Comparison of ENCODE assay signal across 25 mouse cellular contexts in genomic region chr3:146224271-146224670, GRCm38 (mm10). TPM values are rescaled to one million over a fixed set of nuclear protein-coding genes. Genes with fewer than 3 reads are reported as not detected.
DNase-seq lines count a peak whose midpoint lies in the region; ATAC-seq and TF ChIP-seq lines count a peak whose summit lies in the region.
"Had no signal": no experiment of that assay in that cellular context is flagged by ENCODE, and none has a peak within 500 bp of the region (broad histone marks: within the 10 kb centered on the region; RNA-seq: fewer than 3 reads in every experiment).

No protein-coding gene starts in this region.

- no peaks in the 10 kb centered on the region for H3K9me3 ChIP-seq in heart, embryonic 14.5 days (ENCODE audit: control insufficient read depth, low read length)
- no peaks in the 10 kb centered on the region for H3K9me3 ChIP-seq in lung, postnatal 0 days (ENCODE audit: low read length)
- H3K9me3 ChIP-seq in intestine, embryonic 16.5 days (ENCODE audit: control insufficient read depth, low read length): no peaks in the 10 kb centered on the region
- H3K9me3 ChIP-seq: embryonic facial prominence, embryonic 15.5 days; forebrain, embryonic 10.5 days; hindbrain, embryonic 12.5 days; limb, embryonic 10.5 days; liver, embryonic 15.5 days; neural tube, embryonic 15.5 days had no signal

- no peak for ATAC-seq in heart, embryonic 14.5 days (ENCODE audit: insufficient number of reproducible peaks, insufficient read depth, low FRiP score, low read depth)
- ATAC-seq in lung, postnatal 0 days: no peak
- ATAC-seq in intestine, embryonic 16.5 days: peak; percentile 43
- no peak for ATAC-seq in erythroblast, adult 5-6 weeks (replicated peaks; ENCODE audit: low FRiP score, poor library complexity, severe bottlenecking)
- ATAC-seq: CD4-positive, CD25-positive, alpha-beta regulatory T cell, adult 4 months; forebrain, embryonic 16.5 days had no signal

- 0 out of 2 replicates have a peak overlapping the region, but pooled peaks have one; percentile 11 for H3K9ac ChIP-seq in heart, embryonic 14.5 days (ENCODE audit: low read length)
- no peak overlapping the region for H3K9ac ChIP-seq in lung, postnatal 0 days (replicated peaks; ENCODE audit: low read depth)
- no peak overlapping the region for H3K9ac ChIP-seq in intestine, embryonic 16.5 days (ENCODE audit: low read depth, low read length)
- H3K9ac ChIP-seq: embryonic facial prominence, embryonic 15.5 days; hindbrain, embryonic 12.5 days; liver, embryonic 15.5 days; neural tube, embryonic 15.5 days had no signal

- H3K27ac ChIP-seq in heart, embryonic 14.5 days (replicated peaks in 1 of 2; ENCODE audit: control insufficient read depth in 1 of 2, insufficient read depth in 1 of 2, low read depth in 2 of 2, low read length in 2 of 2): no peak overlapping the region; a peak in 1 of 4 replicates
- no peak overlapping the region for H3K27ac ChIP-seq in lung, postnatal 0 days (ENCODE audit: low read length)
- H3K27ac ChIP-seq in intestine, embryonic 16.5 days (ENCODE audit: low read length): no peak overlapping the region; the same call in 1 of the 2 replicates
- H3K27ac ChIP-seq: embryonic facial prominence, embryonic 15.5 days; forebrain, embryonic 10.5 days; hindbrain, embryonic 12.5 days; limb, embryonic 10.5 days; liver, embryonic 15.5 days; macrophage; neural tube, embryonic 15.5 days had no signal

- no peak overlapping the region for H3K4me3 ChIP-seq in heart, embryonic 14.5 days (ENCODE audit: control insufficient read depth in 1 of 2, insufficient read depth in 1 of 2, low read depth in 1 of 2, low read length in 2 of 2)
- H3K4me3 ChIP-seq in lung, postnatal 0 days (ENCODE audit: low read depth, low read length): no peak overlapping the region
- H3K4me3 ChIP-seq in intestine, embryonic 16.5 days (ENCODE audit: low read length): no peak overlapping the region
- H3K4me3 ChIP-seq: embryonic facial prominence, embryonic 15.5 days; forebrain, embryonic 10.5 days; hindbrain, embryonic 12.5 days; limb, embryonic 10.5 days; liver, embryonic 15.5 days; neural tube, embryonic 15.5 days had no signal

- DNase-seq in heart, postnatal 4 days: no peak
- peak; percentile 50 for DNase-seq in lung, postnatal 0 days (ENCODE audit: low spot score)
- no peak for DNase-seq in lung, postnatal 4 days
- peak; percentile 70 to 76 for DNase-seq in kidney, postnatal 25 days
- DNase-seq in layer of hippocampus, postnatal 36 days: no peak
- DNase-seq: adrenal gland, postnatal 14 days; cerebellum, adult 8-10 months; cerebellum, postnatal 36 days; gastrocnemius, postnatal 25 days; heart, postnatal 10 days; liver; right cerebral cortex, adult 18-20 months had no signal

- H3K4me2 ChIP-seq in heart, embryonic 14.5 days (ENCODE audit: low read length): peak overlapping the region; percentile 64
- no peak overlapping the region for H3K4me2 ChIP-seq in lung, postnatal 0 days (replicated peaks; ENCODE audit: low read depth, low read length)
- no peak overlapping the region for H3K4me2 ChIP-seq in intestine, embryonic 16.5 days (ENCODE audit: low read depth, low read length)
- H3K4me2 ChIP-seq: embryonic facial prominence, embryonic 15.5 days; hindbrain, embryonic 12.5 days; liver, embryonic 15.5 days; midbrain, embryonic 11.5 days; neural tube, embryonic 15.5 days had no signal

- WGBS in heart, embryonic 14.5 days: 41% methylated on average over 4 of the region's 4 CpGs
- 52% methylated on average over 4 of the region's 4 CpGs for WGBS in lung, postnatal 0 days
- 57% methylated on average over 4 of the region's 4 CpGs for WGBS in intestine, embryonic 16.5 days

- no peaks in the 10 kb centered on the region for H3K27me3 ChIP-seq in heart, embryonic 14.5 days (ENCODE audit: control insufficient read depth, insufficient read depth, low read length)
- H3K27me3 ChIP-seq in lung, postnatal 0 days (replicated peaks; ENCODE audit: insufficient read depth, low read length): no peaks in the 10 kb centered on the region
- H3K27me3 ChIP-seq in intestine, embryonic 16.5 days (replicated peaks; ENCODE audit: control insufficient read depth, insufficient read depth, low read length): peaks cover 11% of the 10 kb centered on the region; the same call in 1 of the 2 replicates

- peaks cover 10% of the 10 kb centered on the region for H3K36me3 ChIP-seq in heart, embryonic 14.5 days (ENCODE audit: control insufficient read depth, insufficient read depth, low read length)
- no peaks in the 10 kb centered on the region for H3K36me3 ChIP-seq in lung, postnatal 0 days (ENCODE audit: insufficient read depth, low read length)
- no peaks in the 10 kb centered on the region for H3K36me3 ChIP-seq in intestine, embryonic 16.5 days (ENCODE audit: control insufficient read depth, insufficient read depth, low read length)
- H3K36me3 ChIP-seq: embryonic facial prominence, embryonic 15.5 days; forebrain, embryonic 10.5 days; hindbrain, embryonic 12.5 days; limb, embryonic 10.5 days; liver, embryonic 15.5 days; neural tube, embryonic 15.5 days had no signal

- H3K4me1 ChIP-seq in heart, embryonic 14.5 days (ENCODE audit: control insufficient read depth in 2 of 2, insufficient read depth in 2 of 2, low read length in 2 of 2): peaks cover 20 to 47% of the 10 kb centered on the region in 2 experiments
- no peaks in the 10 kb centered on the region; the same call in 1 of the 2 replicates for H3K4me1 ChIP-seq in lung, postnatal 0 days (ENCODE audit: insufficient read depth, low read depth, low read length)
- H3K4me1 ChIP-seq in intestine, embryonic 16.5 days (ENCODE audit: control insufficient read depth, insufficient read depth, low read length): peaks cover 5% of the 10 kb centered on the region
- H3K4me1 ChIP-seq: liver, embryonic 15.5 days had no signal

- no peak for TF ChIP-seq CTCF in lung, postnatal 0 days (IDR thresholded peaks at IDR 0.05)

- no peak for TF ChIP-seq EP300 in lung, postnatal 0 days (IDR thresholded peaks at IDR 0.05)

RNA-seq across cellular contexts. Expression of gene Lpar3, which starts 3.5 kb away (rescaled TPM):
- 46.3 and 51.9 TPM in 2 replicates for polyA plus RNA-seq in heart, embryonic 14.5 days (2014; fragmentation: Nextera tagmentation; extraction: Ambion mirVana)
- 10 to 100 TPM; 10.0 to 12.0 TPM for total RNA-seq in heart, postnatal 4 days (2021)
- 9.5 and 9.8 TPM in 2 replicates for polyA plus RNA-seq in lung, postnatal 0 days (2015; fragmentation: Nextera tagmentation; extraction: Ambion mirVana)
- 2.8 and 3.1 TPM in 2 replicates for polyA plus RNA-seq in intestine, embryonic 16.5 days (2015; fragmentation: Nextera tagmentation; extraction: Ambion mirVana)
- total RNA-seq in erythroblast, adult 5-6 weeks (2015; ENCODE audit: low replicate concordance): not detected in 2 replicates
- not detected in 2 replicates for total RNA-seq in erythroblast, adult 5-6 weeks (2017; ENCODE audit: low replicate concordance)
- under 1 TPM; 0.46 to 0.57 TPM for total RNA-seq in layer of hippocampus, postnatal 36 days (2021)
- polyA plus RNA-seq: CD4-positive, CD25-positive, alpha-beta regulatory T cell, adult 4 months; macrophage had no signal

Comparison
In these comparisons a context has a peak if more than half of its experiments do, and no peak if none do; other contexts are left out.
1. DNase-seq: peak in lung, postnatal 0 days (single experiment) and kidney, postnatal 25 days (2 of 2); none in heart, postnatal 4 days (single experiment), lung, postnatal 4 days (0 of 2) and layer of hippocampus, postnatal 36 days (0 of 2).
2. RNA of gene Lpar3, which starts 3.5 kb away (total RNA-seq): 10.0 to 12.0 TPM in heart, postnatal 4 days; 0.46 to 0.57 TPM in layer of hippocampus, postnatal 36 days and not detected in erythroblast, adult 5-6 weeks; every median in the first group is over 4 times any median in the second.